Mouse (Mus musculus): Measurements from ENCODE around the gene Tmem109. TPM values are rescaled to one million over a fixed set of nuclear protein-coding genes. Genes with fewer than 3 reads are reported as not detected.

The Tmem109 gene
- 23.6 and 26.8 TPM in 2 replicates for polyA plus RNA-seq (2012; rRNA removed)

DNA sequence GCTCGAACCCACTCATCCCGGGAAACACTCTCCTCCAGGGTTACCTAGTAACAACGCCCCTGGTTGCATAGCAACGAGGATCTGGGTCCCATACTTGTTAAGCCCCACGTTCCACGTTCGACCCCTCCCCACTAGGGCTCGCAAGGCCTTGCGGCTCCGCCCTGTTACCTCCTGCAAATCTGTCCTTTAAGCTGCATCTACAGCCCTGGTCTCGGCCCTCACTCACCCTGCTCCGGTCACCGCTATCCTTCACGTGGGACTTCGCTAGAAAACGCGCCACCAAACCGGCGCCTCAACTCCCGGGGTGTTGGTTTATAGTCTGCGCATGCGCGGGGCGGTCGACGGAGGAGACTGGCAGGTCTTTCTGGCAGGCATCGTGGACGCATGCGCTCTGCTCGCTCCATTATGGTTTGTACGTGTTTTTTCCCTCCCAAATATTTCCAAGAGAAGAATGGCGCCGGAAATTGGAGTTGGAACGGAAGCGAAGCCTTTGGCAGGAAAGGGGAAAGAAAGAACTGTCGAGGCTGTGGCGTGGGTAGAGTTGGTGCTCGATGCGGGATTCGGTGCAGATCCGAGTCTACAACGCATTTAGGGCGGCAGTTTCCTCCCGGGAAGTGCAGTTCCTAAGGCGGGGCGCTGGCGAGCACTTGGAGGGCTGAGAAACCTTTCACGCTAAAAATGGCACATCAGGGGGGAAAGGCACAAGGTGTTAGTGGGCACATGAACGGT lies at the start of gene Tmem109:
TSS of gene Tmem109 (minus strand) at position 576 of the 729 bp plus-strand sequence.
- H3K27me3 ChIP-seq (ENCODE audit: control insufficient read depth, insufficient read depth, low read length) = no peaks in the 10 kb centered on the region
- peak within 1 kb of the TSS; percentile 77 for H3K27ac ChIP-seq (ENCODE audit: insufficient read depth, low read depth, low read length)
- peak; percentile 28; the same call in 1 of the 2 replicates for TF ChIP-seq CTCF (IDR thresholded peaks at IDR 0.05; ENCODE audit: extremely low read depth, insufficient read length, insufficient replicate concordance, low read depth, low read length)
- peak; percentile 27 for TF ChIP-seq POLR2A (IDR thresholded peaks at IDR 0.05; ENCODE audit: low read depth, low read length)
- no peaks in the 10 kb centered on the region for H3K36me3 ChIP-seq (ENCODE audit: control insufficient read depth, insufficient read depth, low read length)
- peaks cover 11% of the 10 kb centered on the region for H3K4me1 ChIP-seq (ENCODE audit: control insufficient read depth, insufficient read depth, insufficient read length, low read length)
- under 1% methylated on average over 49 of the region's 49 CpGs for WGBS
- H3K4me3 ChIP-seq (ENCODE audit: low read depth, low read length) = peak within 1 kb of the TSS; percentile 68

DNA sequence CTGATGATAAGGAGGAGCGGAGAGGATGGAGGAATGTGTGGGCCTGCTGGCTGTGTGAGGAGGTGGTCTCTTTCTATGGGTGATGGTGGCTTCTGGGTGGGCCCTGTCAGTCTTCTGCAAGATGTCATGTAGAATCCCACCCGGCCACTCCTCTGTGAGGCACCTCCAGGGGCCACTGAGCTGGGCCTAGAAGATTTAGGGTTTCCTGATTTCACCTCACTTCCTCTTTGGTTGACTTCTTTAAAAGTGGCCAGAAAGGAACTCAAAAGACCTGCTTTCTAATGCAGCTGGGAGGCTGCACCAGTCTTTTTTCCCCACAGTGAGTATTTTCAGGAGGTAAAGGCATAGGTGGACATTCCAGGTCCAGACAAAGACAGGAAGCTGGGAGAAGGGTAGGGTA lies 48.8 kb upstream of the Tmem109 start:
- H3K4me3 ChIP-seq (ENCODE audit: low read depth, low read length) = no peak overlapping the region
- H3K4me1 ChIP-seq (ENCODE audit: control insufficient read depth, insufficient read depth, insufficient read length, low read length) = peaks cover 14% of the 10 kb centered on the region
- TF ChIP-seq POLR2A (IDR thresholded peaks at IDR 0.05; ENCODE audit: low read depth, low read length) = no peak
- TF ChIP-seq CTCF (IDR thresholded peaks at IDR 0.05; ENCODE audit: extremely low read depth, insufficient read length, insufficient replicate concordance, low read depth, low read length) = no peak
- no peak overlapping the region for H3K27ac ChIP-seq (ENCODE audit: insufficient read depth, low read depth, low read length)
- H3K27me3 ChIP-seq (ENCODE audit: control insufficient read depth, insufficient read depth, low read length) = no peaks in the 10 kb centered on the region
- WGBS = 88% methylated on average over 2 of the region's 2 CpGs
- no peaks in the 10 kb centered on the region for H3K36me3 ChIP-seq (ENCODE audit: control insufficient read depth, insufficient read depth, low read length)

DNA sequence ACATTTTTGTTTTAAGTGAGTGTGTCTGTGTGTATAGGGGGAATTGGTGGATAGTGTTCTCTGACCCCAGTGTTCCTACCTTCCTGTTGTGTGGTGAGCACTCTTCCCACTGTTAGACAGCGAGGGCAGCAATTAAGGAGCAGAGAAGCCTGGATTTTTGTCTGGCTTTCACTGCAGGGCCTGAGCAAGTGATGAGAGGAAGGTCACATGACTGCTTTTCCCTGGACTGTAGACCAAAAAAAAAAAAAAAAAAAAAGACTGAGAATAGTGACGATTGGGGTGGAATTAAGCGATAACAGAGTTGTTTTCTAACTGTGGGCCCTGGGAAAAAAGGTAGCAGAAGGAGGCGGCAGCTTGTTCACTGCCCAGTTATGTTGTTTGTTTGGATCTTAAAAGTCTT lies 44.9 kb upstream of the Tmem109 start:
- H3K36me3 ChIP-seq (ENCODE audit: control insufficient read depth, insufficient read depth, low read length) = no peaks in the 10 kb centered on the region
- WGBS = 31% methylated on average over 4 of the region's 4 CpGs
- H3K27ac ChIP-seq (ENCODE audit: insufficient read depth, low read depth, low read length) = peak overlapping the region; percentile 76
- no peak overlapping the region for H3K4me3 ChIP-seq (ENCODE audit: low read depth, low read length)
- H3K27me3 ChIP-seq (ENCODE audit: control insufficient read depth, insufficient read depth, low read length) = no peaks in the 10 kb centered on the region
- no peak for TF ChIP-seq CTCF (IDR thresholded peaks at IDR 0.05; ENCODE audit: extremely low read depth, insufficient read length, insufficient replicate concordance, low read depth, low read length)
- peaks cover 14% of the 10 kb centered on the region for H3K4me1 ChIP-seq (ENCODE audit: control insufficient read depth, insufficient read depth, insufficient read length, low read length)

GRCm38 (mm10) chr19:10926123-10926621 lies 44.4 kb upstream of the Tmem109 start:
- WGBS = 22% methylated on average over 6 of the region's 6 CpGs

GRCm38 (mm10) chr19:10924220-10924619 lies 42.4 kb upstream of the Tmem109 start:
- 65% methylated on average over 4 of the region's 4 CpGs for WGBS
- Histone ChIP-seq H3K4me3 (ENCODE audit: low read depth, low read length) (no peak overlapping the region), H3K36me3 (ENCODE audit: control insufficient read depth, insufficient read depth, low read length) (no peaks in the 10 kb centered on the region), H3K4me1 (ENCODE audit: control insufficient read depth, insufficient read depth, insufficient read length, low read length) (peaks cover 14% of the 10 kb centered on the region), H3K27ac (ENCODE audit: insufficient read depth, low read depth, low read length) (no peak overlapping the region), H3K27me3 (ENCODE audit: control insufficient read depth, insufficient read depth, low read length) (no peaks in the 10 kb centered on the region)
- no peak for TF ChIP-seq CTCF (IDR thresholded peaks at IDR 0.05; ENCODE audit: extremely low read depth, insufficient read length, insufficient replicate concordance, low read depth, low read length)
- no peak for TF ChIP-seq POLR2A (IDR thresholded peaks at IDR 0.05; ENCODE audit: low read depth, low read length)

More at GRCm38 (mm10) chr19:10926123-10926621, 44.4 kb upstream of the Tmem109 start:
- Histone ChIP-seq H3K27ac (ENCODE audit: insufficient read depth, low read depth, low read length) (peak overlapping the region; percentile 76), H3K4me3 (ENCODE audit: low read depth, low read length) (no peak overlapping the region), H3K27me3 (ENCODE audit: control insufficient read depth, insufficient read depth, low read length) (no peaks in the 10 kb centered on the region), H3K36me3 (ENCODE audit: control insufficient read depth, insufficient read depth, low read length) (no peaks in the 10 kb centered on the region), H3K4me1 (ENCODE audit: control insufficient read depth, insufficient read depth, insufficient read length, low read length) (peaks cover 14% of the 10 kb centered on the region)
- no peak for TF ChIP-seq CTCF (IDR thresholded peaks at IDR 0.05; ENCODE audit: extremely low read depth, insufficient read length, insufficient replicate concordance, low read depth, low read length)
- TF ChIP-seq POLR2A (IDR thresholded peaks at IDR 0.05; ENCODE audit: low read depth, low read length) = no peak

DNA sequence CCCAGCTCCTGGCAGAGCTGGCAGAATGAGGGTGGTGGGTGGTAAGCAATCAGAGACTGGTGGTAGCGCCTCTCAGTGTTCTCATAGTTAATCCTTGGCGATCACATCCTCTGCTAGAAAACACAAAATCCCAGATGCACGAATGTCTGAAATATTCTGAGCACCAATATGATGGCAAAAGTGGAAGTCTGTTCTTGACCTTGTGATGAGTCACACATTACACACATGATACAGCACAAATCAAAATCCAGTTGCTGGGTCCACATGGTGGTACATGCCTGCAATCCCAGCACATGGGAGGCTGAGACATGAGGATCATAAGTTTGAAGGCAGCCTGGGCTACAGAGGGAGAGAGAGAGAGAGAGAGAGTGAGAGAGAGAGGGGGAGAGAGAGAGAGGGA lies 39.3 kb upstream of the Tmem109 start:
- Histone ChIP-seq H3K27ac (ENCODE audit: insufficient read depth, low read depth, low read length) (no peak overlapping the region), H3K27me3 (ENCODE audit: control insufficient read depth, insufficient read depth, low read length) (no peaks in the 10 kb centered on the region), H3K36me3 (ENCODE audit: control insufficient read depth, insufficient read depth, low read length) (no peaks in the 10 kb centered on the region), H3K4me3 (ENCODE audit: low read depth, low read length) (no peak overlapping the region), H3K4me1 (ENCODE audit: control insufficient read depth, insufficient read depth, insufficient read length, low read length) (peaks cover 9% of the 10 kb centered on the region; the same call in 1 of the 2 replicates)
- 78% methylated on average over 3 of the region's 3 CpGs for WGBS
- no peak for TF ChIP-seq POLR2A (IDR thresholded peaks at IDR 0.05; ENCODE audit: low read depth, low read length)
- no peak for TF ChIP-seq CTCF (IDR thresholded peaks at IDR 0.05; ENCODE audit: extremely low read depth, insufficient read length, insufficient replicate concordance, low read depth, low read length)

- Histone ChIP-seq H3K27ac (ENCODE audit: insufficient read depth, low read depth, low read length) (no peak within 1 kb of the TSS), H3K4me1 (ENCODE audit: control insufficient read depth, insufficient read depth, insufficient read length, low read length) (peaks cover 6% of the 10 kb centered on the region; the same call in 1 of the 2 replicates), H3K4me3 (ENCODE audit: low read depth, low read length) (no peak within 1 kb of the TSS), H3K27me3 (ENCODE audit: control insufficient read depth, insufficient read depth, low read length) (no peaks in the 10 kb centered on the region), H3K36me3 (ENCODE audit: control insufficient read depth, insufficient read depth, low read length) (no peaks in the 10 kb centered on the region)
- TF ChIP-seq CTCF (IDR thresholded peaks at IDR 0.05; ENCODE audit: extremely low read depth, insufficient read length, insufficient replicate concordance, low read depth, low read length) = no peak
- 80% methylated on average over 2 of the region's 2 CpGs for whole genome bisulfite sequencing
Measured at GRCm38 (mm10) chr19:10920532-10920931, 38.7 kb upstream of the Tmem109 start, which contains the start of gene Zp1. Zp1 (minus strand) TSS chr19:10920632.

Measured in small intestine, adult 2 months (tissue).